Mouse (Mus musculus) heart, postnatal 0 days (tissue): Measurements from ENCODE around the gene Ermap. TPM values are rescaled to one million over a fixed set of nuclear protein-coding genes. Genes with fewer than 3 reads are reported as not detected.

ENCODE experiments used
- ATAC-seq: fragments of 200-750 bp; cut with Nextera tagmentation; 2 replicates; pipeline ENCODE4 v1.8.0; 2017; ENCODE audit warnings: low read depth, moderate number of reproducible peaks, moderate library complexity; ENCODE audit not compliant: insufficient read depth
- DNase-seq: peaks from one replicate; pipeline ENCODE4 v3.0.0-alpha.2; 2016; ENCODE audit warnings: low spot score
- H3K27ac ChIP-seq: fragments of 300-500 bp; sonication (generic); 2 replicates; pipeline ENCODE4 v1.5.1; 2014; ENCODE audit warnings: low read depth, mild to moderate bottlenecking
- H3K27me3 ChIP-seq: fragments of 300-500 bp; sonication (generic); 2 replicates; pipeline ENCODE4 v1.6.1; 2014; ENCODE audit warnings: low read length, mixed read lengths; ENCODE audit not compliant: control insufficient read depth, insufficient read depth
- H3K36me3 ChIP-seq: fragments of 300-500 bp; sonication (generic); replicated peaks from 2 replicates; pipeline ENCODE4 v1.6.1; 2014; ENCODE audit warnings: low read length, mixed read lengths; ENCODE audit not compliant: control insufficient read depth, insufficient read depth
- H3K4me1 ChIP-seq: fragments of 300-500 bp; sonication (generic); 2 replicates; pipeline ENCODE4 v1.6.1; 2014; ENCODE audit warnings: antibody characterized with exemption; ENCODE audit not compliant: control insufficient read depth, insufficient read depth
- H3K4me2 ChIP-seq: fragments of 300-500 bp; sonication (generic); 2 replicates; pipeline ENCODE4 v1.6.1; 2014; ENCODE audit warnings: low read depth, mild to moderate bottlenecking, low read length, moderate library complexity
- H3K4me3 ChIP-seq: fragments of 300-500 bp; sonication (generic); 2 replicates; pipeline ENCODE4 v1.5.1; 2014; ENCODE audit warnings: low read depth, low read length
- H3K9ac ChIP-seq: fragments of 300-500 bp; sonication (generic); replicated peaks from 2 replicates; pipeline ENCODE4 v1.6.1; 2014; ENCODE audit warnings: low read depth, low read length, mixed read lengths
- H3K9me3 ChIP-seq: fragments of 300-500 bp; sonication (generic); replicated peaks from 2 replicates; pipeline ENCODE4 v1.6.1; 2016; ENCODE audit warnings: low read length; ENCODE audit not compliant: control insufficient read depth
- CTCF ChIP-seq: IDR thresholded peaks from 2 replicates; pipeline ENCODE4 v1.5.1; 2016; ENCODE audit warnings: antibody characterized with exemption, control low read depth, low read depth
- EP300 ChIP-seq: IDR thresholded peaks from 2 replicates; pipeline ENCODE4 v1.6.1; 2016; ENCODE audit warnings: antibody characterized with exemption, low read depth
- WGBS: fragments of 180-500 bp; shearing (Covaris S2); extraction: QIAGEN DNeasy Blood & Tissue Kit; methylation state at CpG from one replicate; pipeline ENCODE4 v1.1.7; 2014; 5-methylcytosine and 5-hydroxymethylcytosine counted together
- polyA plus RNA-seq: library from polyadenylated mRNA; unstranded; fragments of >200 nt; fragmentation: Nextera tagmentation; extraction: Ambion mirVana; gene quantifications from 2 replicates; pipeline ENCODE4 v1.2.1, GENCODE M21; 2015
- total RNA-seq: library from RNA; depleted of rRNA; stranded (reverse); fragments of >200 nt; gene quantifications from 2 replicates; pipeline ENCODE4 v1.2.3, GENCODE M21; 2014; ENCODE audit warnings: low replicate concordance

Gene Ermap
- total and polyA plus RNA-seq, 2 experiments from 2014 or later = 0.57 TPM; not detected in 1

- no peak for TF ChIP-seq EP300
- TF ChIP-seq CTCF = no peak
- DNase-seq (no peak), ATAC-seq (no peak)
- Histone ChIP-seq H3K27ac (no peak overlapping the region), H3K9ac (no peak overlapping the region), H3K4me2 (no peak overlapping the region), H3K9me3 (no peaks in the 10 kb centered on the region), H3K4me3 (no peak overlapping the region), H3K4me1 (no peaks in the 10 kb centered on the region), H3K36me3 (peaks cover 59% of the 10 kb centered on the region), H3K27me3 (no peaks in the 10 kb centered on the region)
- WGBS = 64% methylated on average over 8 of the region's 8 CpGs
Measured at GRCm38 (mm10) chr4:119137313-119137712, 52.5 kb downstream of the Ermap start.

GRCm38 (mm10) chr4:119133860-119134259 is 56.0 kb downstream of the Ermap start:
- no peaks in the 10 kb centered on the region for H3K27me3 ChIP-seq
- no peak overlapping the region for H3K27ac ChIP-seq
- DNase-seq (no peak), ATAC-seq (no peak)
- 0 out of 2 replicates have a peak, but pooled peaks cover 5% of the 10 kb centered on the region for H3K4me1 ChIP-seq
- WGBS = 86% methylated on average over 13 of the region's 13 CpGs
- H3K36me3 ChIP-seq = peaks cover 75% of the 10 kb centered on the region
- H3K4me3 ChIP-seq = no peak overlapping the region
- no peak overlapping the region for H3K9ac ChIP-seq
- TF ChIP-seq EP300 = no peak
- TF ChIP-seq CTCF = no peak
- H3K4me2 ChIP-seq = no peak overlapping the region
- H3K9me3 ChIP-seq = no peaks in the 10 kb centered on the region

GRCm38 (mm10) chr4:119133306-119133705 is 56.5 kb downstream of the Ermap start:
- TF ChIP-seq EP300 (no peak), CTCF (no peak)
- ATAC-seq (no peak), DNase-seq (no peak)
- H3K4me1 ChIP-seq = 0 out of 2 replicates have a peak, but pooled peaks cover 6% of the 10 kb centered on the region
- WGBS = 88% methylated on average over 13 of the region's 13 CpGs
- H3K27me3 ChIP-seq = no peaks in the 10 kb centered on the region
- H3K36me3 ChIP-seq = peaks cover 75% of the 10 kb centered on the region
- H3K27ac ChIP-seq = no peak overlapping the region
- H3K4me3 ChIP-seq = no peak overlapping the region
- H3K4me2 ChIP-seq = no peak overlapping the region
- no peak overlapping the region for H3K9ac ChIP-seq
- no peaks in the 10 kb centered on the region for H3K9me3 ChIP-seq

- Histone ChIP-seq H3K9ac (peak overlapping the region; percentile 16; the same call in 1 of the 2 replicates), H3K9me3 (no peaks in the 10 kb centered on the region), H3K27me3 (no peaks in the 10 kb centered on the region), H3K4me2 (no peak overlapping the region), H3K4me3 (no peak overlapping the region), H3K27ac (no peak overlapping the region), H3K4me1 (peaks cover 15% of the 10 kb centered on the region; the same call in 1 of the 2 replicates), H3K36me3 (peaks cover 56% of the 10 kb centered on the region)
- TF ChIP-seq EP300 = no peak
- TF ChIP-seq CTCF = no peak
- WGBS = 80% methylated on average over 8 of the region's 8 CpGs
- ATAC-seq (no peak), DNase-seq (no peak)
Measured at GRCm38 (mm10) chr4:119131189-119131910, 58.5 kb downstream of the Ermap start.

GRCm38 (mm10) chr4:119129096-119129495 is 60.7 kb downstream of the Ermap start:
- H3K27me3 ChIP-seq = no peaks in the 10 kb centered on the region
- no peak overlapping the region for H3K4me3 ChIP-seq
- no peak for DNase-seq
- no peaks in the 10 kb centered on the region for H3K9me3 ChIP-seq
- no peak overlapping the region for H3K27ac ChIP-seq
- 83% methylated on average over 1 of the region's 1 CpGs for WGBS
- no peak for ATAC-seq
- no peak overlapping the region for H3K9ac ChIP-seq
- H3K36me3 ChIP-seq = peaks cover 33% of the 10 kb centered on the region
- no peak overlapping the region for H3K4me2 ChIP-seq
- no peak for TF ChIP-seq EP300
- TF ChIP-seq CTCF = no peak
- peaks cover 35% of the 10 kb centered on the region for H3K4me1 ChIP-seq

- no peaks in the 10 kb centered on the region for H3K9me3 ChIP-seq
- H3K36me3 ChIP-seq = peaks cover 28% of the 10 kb centered on the region
- WGBS = 39% methylated on average over 7 of the region's 7 CpGs
- no peak overlapping the region for H3K9ac ChIP-seq
- DNase-seq (no peak), ATAC-seq (no peak)
- H3K27me3 ChIP-seq = no peaks in the 10 kb centered on the region
- H3K27ac ChIP-seq = no peak overlapping the region
- peaks cover 38% of the 10 kb centered on the region for H3K4me1 ChIP-seq
- H3K4me2 ChIP-seq = no peak overlapping the region
- TF ChIP-seq CTCF (no peak), EP300 (no peak)
- no peak overlapping the region for H3K4me3 ChIP-seq
Measured at GRCm38 (mm10) chr4:119128547-119128946, 61.3 kb downstream of the Ermap start.
